ENCODE assay signal across 17 mouse cellular contexts in the genomic region with DNA sequence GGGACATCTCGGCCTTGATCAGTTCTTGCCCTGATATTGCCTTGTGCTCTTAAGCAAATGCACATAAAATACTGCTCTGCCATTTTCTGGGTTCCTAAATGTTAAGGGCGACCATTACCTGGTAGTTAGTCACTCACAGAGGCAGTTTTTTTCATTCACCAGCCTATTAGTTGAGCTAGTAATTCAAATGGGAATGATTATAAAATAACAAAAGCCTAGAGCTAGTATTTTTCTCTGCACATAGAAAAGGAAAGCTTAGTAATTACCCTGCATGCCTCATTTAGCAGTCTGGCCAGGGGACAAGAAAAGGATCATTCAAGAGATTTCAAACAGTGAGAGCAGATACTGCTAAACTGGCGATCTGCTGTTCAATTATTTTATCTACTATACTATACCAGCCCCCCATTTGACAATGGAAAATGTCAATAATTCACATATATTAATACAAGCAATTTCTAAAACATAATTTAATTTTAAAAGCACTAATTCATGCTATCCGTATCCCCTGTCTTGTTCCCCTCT.
"Had no signal": no experiment of that assay in that cellular context is flagged by ENCODE, and none has a peak within 500 bp of the region (broad histone marks: within the 10 kb centered on the region; RNA-seq: fewer than 3 reads in every experiment).

No protein-coding gene starts in this region.

- H3K9me3 ChIP-seq: kidney, embryonic 15.5 days; liver, embryonic 13.5 days had no signal

- H3K27me3 ChIP-seq: kidney, embryonic 15.5 days; liver, embryonic 13.5 days had no signal

- H3K9ac ChIP-seq: kidney, embryonic 15.5 days; liver, embryonic 13.5 days had no signal

- DNase-seq: kidney, postnatal 10 days; kidney, postnatal 36 days; layer of hippocampus, postnatal 36 days; liver, embryonic 13.5 days; lung, adult 2 months; lung, postnatal 14 days; lung, postnatal 4 days; midbrain, embryonic 14.5 days; right cerebral cortex, adult 18-20 months; right cerebral cortex, postnatal 25 days; spleen, adult 18-20 months; thymus, adult 18-20 months; thymus, postnatal 36 days had no signal

- H3K4me2 ChIP-seq: kidney, embryonic 15.5 days; liver, embryonic 13.5 days; midbrain, embryonic 11.5 days had no signal

- H3K4me3 ChIP-seq: kidney, embryonic 15.5 days; left cerebral cortex, adult 2 months; liver, embryonic 13.5 days; myocyte had no signal

- H3K36me3 ChIP-seq: kidney, embryonic 15.5 days; liver, embryonic 13.5 days had no signal

- H3K4me1 ChIP-seq: kidney, embryonic 15.5 days; liver, embryonic 13.5 days had no signal

- H3K27ac ChIP-seq: kidney, embryonic 15.5 days; left cerebral cortex, adult 2 months; liver, embryonic 13.5 days had no signal
